Mouse (Mus musculus): ENCODE results near the gene Mettl5.

DNA sequence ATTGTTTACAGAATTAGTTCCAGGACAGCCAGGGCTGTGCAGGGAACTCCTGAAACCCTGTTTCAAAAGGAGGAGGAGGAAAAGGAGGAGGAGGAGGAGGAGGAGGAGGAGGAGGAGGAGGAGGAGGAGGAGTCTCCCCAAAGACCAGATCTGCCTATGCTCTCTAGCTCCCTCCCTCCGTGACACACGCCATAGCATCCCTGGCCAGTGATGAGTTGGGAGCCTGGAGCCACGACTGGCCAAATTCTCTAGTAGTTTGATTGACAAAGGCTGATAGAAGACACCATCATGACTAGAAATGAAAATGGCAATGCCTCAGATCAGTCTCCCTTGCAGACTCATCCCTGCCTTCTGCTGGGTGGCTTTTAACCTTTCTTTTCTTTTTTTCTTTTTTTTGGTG is 47.4 kb downstream of the Mettl5 start:
- TF ChIP-seq CTCF (IDR thresholded peaks at IDR 0.05; ENCODE audit: low read depth, low read length), result no peak
- no peak for TF ChIP-seq POLR2A (IDR thresholded peaks at IDR 0.05; ENCODE audit: borderline replicate concordance, low read depth, low read length)
